Mouse (Mus musculus) spleen, embryonic (tissue): ENCODE measurements around the gene Ralb.

Experiments
- CTCF ChIA-PET: fragments of 350-600 bp; sonication (Branson Sonifier 250); formaldehyde crosslinking; loops from one replicate; lab custom pipeline; 2022; lab: Charles Lee

The Ralb gene

DNA sequence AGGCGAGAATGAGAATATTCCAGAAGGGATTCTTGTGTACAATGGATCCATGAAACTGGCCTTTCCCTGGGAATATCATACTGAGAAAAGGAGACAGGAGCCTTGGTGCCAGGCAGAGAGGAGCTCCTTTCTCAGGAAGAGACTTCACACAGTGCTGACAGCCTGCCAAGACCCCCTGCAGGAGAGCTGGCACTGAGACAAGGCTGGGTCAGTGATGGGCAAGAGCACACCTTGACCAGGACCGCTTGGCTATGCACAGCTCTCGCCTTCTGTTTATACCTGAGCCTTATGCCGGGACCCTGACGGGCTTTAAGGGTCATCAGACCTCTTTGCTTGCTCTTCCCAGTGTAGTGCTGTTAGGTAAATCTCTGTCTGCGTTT lies 9.2 kb downstream of the Ralb start:
- CTCF ChIA-PET: no interaction called here

DNA sequence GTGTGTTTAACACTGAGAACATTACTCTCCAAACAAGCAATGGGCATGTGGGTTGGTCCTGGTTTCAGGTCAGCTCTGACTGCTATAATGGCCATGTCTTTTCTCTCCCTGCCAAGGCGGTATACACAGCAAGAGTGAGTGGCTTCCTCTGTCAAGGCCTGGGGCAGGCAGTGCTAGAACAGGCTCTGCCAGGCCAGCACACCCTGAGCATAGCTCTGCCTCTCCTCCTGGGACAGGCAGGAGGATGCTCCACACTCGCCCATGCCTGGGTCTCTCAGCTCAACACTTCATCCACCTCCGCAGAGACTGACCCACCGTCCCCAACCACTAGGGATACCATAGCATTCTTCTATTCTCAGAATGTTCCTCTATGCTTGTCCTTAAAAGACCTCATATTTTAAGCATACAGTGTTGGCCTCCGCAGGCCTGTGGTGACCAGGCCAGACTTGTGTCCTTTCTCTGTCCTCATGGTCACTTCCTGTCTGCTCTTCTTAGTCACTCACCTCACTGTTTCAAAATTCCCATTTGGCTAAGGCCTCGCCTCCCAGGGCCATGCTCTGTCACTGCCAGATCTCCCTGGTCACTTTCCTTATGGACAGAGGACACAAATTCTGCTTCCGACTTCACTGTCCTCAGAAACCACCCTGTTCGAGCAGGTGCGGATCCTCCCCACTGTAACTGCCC lies 9.7 kb downstream of the Ralb start:
- CTCF ChIA-PET: interaction anchor here (0.5 kb wide), 1 partner anchor 1124 kb away, joined by 3 read pairs; no protein-coding TSS in a partner anchor

- CTCF ChIA-PET: no interaction called here
Observed at GRCm38 (mm10) chr1:119494024-119494711, 10.4 kb downstream of the Ralb start.

GRCm38 (mm10) chr1:119492505-119492904 lies 12.1 kb downstream of the Ralb start:
- CTCF ChIA-PET: no interaction called here

DNA sequence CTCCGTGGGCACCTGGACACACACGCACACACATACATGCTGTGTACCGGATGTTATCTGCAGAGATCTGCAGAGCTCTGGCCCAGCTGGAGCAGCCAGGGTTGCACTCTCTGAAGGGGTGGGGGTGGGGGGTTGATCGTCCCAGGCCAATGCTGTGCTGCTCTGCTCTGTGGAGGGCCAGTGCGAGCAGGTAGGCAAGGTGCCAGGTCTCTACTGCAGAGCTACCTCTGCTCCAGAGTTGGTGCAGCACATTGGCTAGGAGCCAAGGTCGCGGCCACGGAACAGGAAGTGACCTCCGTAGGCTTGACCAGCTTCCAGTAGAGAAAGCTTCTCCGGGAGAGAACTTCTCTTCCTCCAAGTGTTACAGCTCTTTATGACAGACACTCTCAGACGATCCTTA lies 12.5 kb downstream of the Ralb start:
- CTCF ChIA-PET: no interaction called here

- CTCF ChIA-PET: no interaction called here
Observed at GRCm38 (mm10) chr1:119490765-119491164, 13.8 kb downstream of the Ralb start.

- CTCF ChIA-PET: no interaction called here
Observed at GRCm38 (mm10) chr1:119487917-119488590, 16.5 kb downstream of the Ralb start.

- CTCF ChIA-PET: no interaction called here
Observed at GRCm38 (mm10) chr1:119485825-119486224, 18.8 kb downstream of the Ralb start.

DNA sequence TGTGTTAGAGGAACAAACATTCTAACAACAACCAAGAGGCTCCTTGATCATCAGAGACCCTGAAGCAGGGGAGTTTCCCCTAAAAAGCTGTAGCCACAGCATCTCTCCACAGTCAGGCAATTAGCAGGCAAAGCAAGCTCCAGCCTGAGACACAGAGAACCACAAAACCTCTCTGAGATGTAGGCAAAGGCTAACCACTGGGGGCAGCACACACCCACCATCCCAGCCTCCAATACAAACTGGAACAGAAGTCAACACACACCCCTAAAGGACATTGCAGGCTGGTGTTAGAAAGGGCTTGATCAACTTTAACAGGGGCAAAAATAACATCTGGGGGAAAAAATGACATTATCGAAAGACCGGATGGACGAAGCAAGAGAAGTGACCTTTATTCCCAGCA lies 20.1 kb downstream of the Ralb start:
- CTCF ChIA-PET: interaction anchor here (0.6 kb wide), 2 partner anchors 390 to 642 kb away, joined by 3 to 6 read pairs; no protein-coding TSS in a partner anchor

GRCm38 (mm10) chr1:119482891-119483290 lies 21.7 kb downstream of the Ralb start:
- CTCF ChIA-PET: interaction anchor here (0.6 kb wide), 1 partner anchor 184 kb away, joined by 4 read pairs; no protein-coding TSS in a partner anchor

- CTCF ChIA-PET: no interaction called here
Observed at GRCm38 (mm10) chr1:119481205-119481932, 23.2 kb downstream of the Ralb start.

- CTCF ChIA-PET: no interaction called here
Observed at GRCm38 (mm10) chr1:119480678-119481077, 23.9 kb downstream of the Ralb start.

- CTCF ChIA-PET: no interaction called here
Observed at GRCm38 (mm10) chr1:119479641-119480040, 25.0 kb downstream of the Ralb start.

DNA sequence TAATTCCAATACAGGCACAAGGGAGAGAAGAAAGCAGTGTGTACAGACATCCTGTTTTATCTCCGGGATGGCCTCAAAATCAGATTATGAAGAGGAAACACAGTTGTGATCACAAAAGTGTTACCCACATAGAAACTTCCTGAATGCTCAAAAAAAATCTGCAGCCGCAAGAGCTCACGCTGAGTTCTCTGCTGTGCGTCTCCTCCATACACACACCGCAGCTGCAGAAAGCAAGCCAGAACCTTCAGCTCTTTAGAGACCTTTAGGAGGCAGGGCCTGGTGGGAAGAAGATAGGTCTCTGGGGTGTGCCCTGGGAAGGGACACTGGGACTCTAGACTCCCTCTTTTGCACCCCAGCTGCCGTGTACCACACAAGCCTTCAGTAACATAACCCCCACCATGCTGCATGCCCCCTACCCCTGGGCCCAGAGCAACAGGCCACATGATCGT lies 27.7 kb downstream of the Ralb start:
- CTCF ChIA-PET: interaction anchor here (0.7 kb wide), 1 partner anchor 51 kb away, joined by 3 read pairs; no protein-coding TSS in a partner anchor

DNA sequence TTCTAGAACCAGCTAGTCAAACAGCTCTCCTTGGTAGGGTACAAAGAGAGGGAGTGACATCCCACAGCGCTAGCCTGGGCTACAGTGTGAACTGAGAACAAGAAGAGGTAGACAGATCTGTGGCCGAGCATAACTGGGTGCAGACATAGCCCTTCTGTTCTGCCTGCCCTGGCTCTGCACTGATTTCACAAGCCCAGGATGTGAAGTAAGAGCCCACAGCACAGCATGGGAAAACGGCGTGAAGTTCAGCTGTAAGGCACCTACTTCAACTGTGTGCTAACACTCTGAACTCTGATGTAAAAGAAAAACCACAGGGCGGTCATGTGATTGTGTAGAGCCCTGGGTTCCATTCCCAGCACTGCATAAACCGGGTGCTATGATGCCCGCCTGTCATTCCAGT lies 29.9 kb downstream of the Ralb start:
- CTCF ChIA-PET: interaction anchor here (0.7 kb wide), 1 partner anchor 853 kb away, joined by 3 read pairs; no protein-coding TSS in a partner anchor

GRCm38 (mm10) chr1:119472648-119473047 lies 31.9 kb downstream of the Ralb start:
- CTCF ChIA-PET: no interaction called here

DNA sequence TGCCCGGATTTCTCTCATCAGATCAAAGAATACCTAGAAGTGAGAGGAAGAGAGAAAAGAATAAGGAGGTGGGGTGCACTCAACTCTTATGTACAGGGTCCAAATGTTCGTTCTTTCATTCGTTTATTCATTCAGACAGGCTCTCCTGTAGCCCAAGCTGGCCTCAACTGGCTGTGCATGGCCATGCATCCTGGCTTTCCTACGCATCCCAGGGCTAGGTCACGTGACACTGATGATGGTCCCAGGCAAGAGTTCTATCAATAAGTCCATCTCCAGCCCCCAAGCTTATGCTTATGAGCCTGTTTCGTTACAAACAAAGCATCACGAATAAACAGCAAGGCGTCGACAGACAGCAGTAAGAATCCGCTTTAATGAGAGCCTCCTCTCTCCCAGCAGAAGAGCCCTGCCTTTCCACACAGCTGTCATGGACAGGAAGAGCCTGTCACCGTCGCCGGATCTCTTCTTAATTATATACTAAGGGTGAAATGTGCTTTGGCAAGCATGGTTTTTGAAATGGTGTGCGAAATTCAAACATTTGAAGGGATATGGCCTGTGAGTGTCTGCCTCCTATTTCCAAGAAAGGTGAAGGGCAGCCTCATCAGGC lies 32.7 kb downstream of the Ralb start:
- CTCF ChIA-PET: no interaction called here

DNA sequence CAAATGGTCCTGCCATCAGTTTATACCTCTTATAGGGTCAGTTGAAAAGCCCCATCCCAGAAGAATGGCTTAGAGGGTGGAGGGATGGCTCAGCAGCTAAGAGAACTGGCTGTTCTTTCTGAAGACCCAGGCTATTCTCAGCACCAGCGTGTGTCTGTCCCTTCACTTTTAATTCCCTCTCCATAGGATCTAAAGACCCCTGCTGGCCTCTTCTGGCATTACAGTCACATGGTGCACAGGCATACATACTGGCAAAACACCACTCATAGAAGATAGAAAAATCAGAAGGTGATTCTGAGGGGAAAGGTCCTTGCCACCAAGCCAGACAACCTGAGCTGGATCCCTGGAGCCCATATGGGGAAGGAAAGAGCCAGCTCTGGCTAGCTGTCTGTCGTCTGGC lies 41.2 kb downstream of the Ralb start:
- CTCF ChIA-PET: no interaction called here

GRCm38 (mm10) chr1:119460062-119460461 lies 44.5 kb downstream of the Ralb start:
- CTCF ChIA-PET: no interaction called here

DNA sequence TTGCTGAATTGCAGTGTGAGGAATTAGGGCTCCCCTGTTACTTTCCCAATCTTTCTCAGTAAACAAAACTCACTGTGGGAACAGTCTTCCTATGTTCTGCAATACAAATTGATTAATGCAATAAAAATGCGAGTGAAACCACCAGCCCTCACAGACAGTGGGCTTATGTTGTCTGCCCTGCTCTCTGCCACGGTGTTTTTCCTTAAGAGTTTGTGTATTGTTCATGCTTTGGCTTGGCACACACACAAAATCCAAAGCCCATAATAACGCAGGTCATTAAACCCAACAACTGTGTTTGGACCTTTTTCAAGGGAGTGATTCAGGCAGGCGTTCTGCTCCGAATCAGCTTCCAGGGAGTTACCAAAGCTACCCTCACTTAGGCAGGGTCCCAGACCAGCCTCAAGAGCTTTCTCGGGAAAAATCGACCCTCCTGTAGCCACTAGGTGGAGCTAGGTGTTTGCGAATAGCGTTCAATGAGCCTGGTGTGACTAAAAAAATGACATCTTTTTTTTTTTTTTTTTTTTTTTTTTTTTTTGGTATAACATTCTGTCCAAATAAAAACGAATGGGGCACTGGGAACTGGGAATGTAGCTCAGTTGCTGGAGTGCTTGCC lies 46.5 kb downstream of the Ralb start:
- CTCF ChIA-PET: interaction anchor here (0.5 to 1.1 kb wide), 5 partner anchors 27 to 1131 kb away, joined by 3 to 23 read pairs (median 7); no protein-coding TSS in a partner anchor

GRCm38 (mm10) chr1:119457528-119457855 lies 47.1 kb downstream of the Ralb start:
- CTCF ChIA-PET: interaction anchor here (0.8 to 1.1 kb wide), 2 partner anchors 28 to 741 kb away, joined by 6 to 13 read pairs; no protein-coding TSS in a partner anchor
